Mouse (Mus musculus) C2C12 (cell line): ENCODE data around the gene Krtap31-2. TPM values are rescaled to one million over a fixed set of nuclear protein-coding genes. Genes with fewer than 3 reads are reported as not detected.

Experiments
- H3K27me3 ChIP-seq: one replicate; pipeline ENCODE4 v1.6.1; 2011; ENCODE audit not compliant: control insufficient read depth, insufficient read depth, insufficient read length
- H3K36me3 ChIP-seq: one replicate; pipeline ENCODE4 v1.6.1; 2011; ENCODE audit not compliant: control insufficient read depth, insufficient read depth
- H3K4me3 ChIP-seq: one replicate; pipeline ENCODE4 v1.5.1; 2011; ENCODE audit warnings: mild to moderate bottlenecking, control low read depth; ENCODE audit not compliant: poor library complexity, insufficient read depth, severe bottlenecking
- H3K79me2 ChIP-seq: one replicate; pipeline ENCODE4 v1.6.1; 2011; ENCODE audit not compliant: control insufficient read depth, insufficient read depth
- H3K79me3 ChIP-seq: one replicate; pipeline ENCODE4 v1.6.1; 2011; ENCODE audit warnings: low read depth, control low read depth
- H3ac ChIP-seq: one replicate; pipeline ENCODE3; 2011; ENCODE audit warnings: low read depth; ENCODE audit not compliant: control insufficient read depth, insufficient read length
- CEBPB ChIP-seq: IDR thresholded peaks from one replicate; pipeline ENCODE4 v1.6.1; 2011; ENCODE audit warnings: low read depth, mild to moderate bottlenecking, control low read depth, moderate library complexity
- CTCF ChIP-seq: IDR thresholded peaks from one replicate; pipeline ENCODE4 v1.5.1; 2011; ENCODE audit not compliant: control insufficient read depth, insufficient read depth, insufficient read length
- FOSL1 ChIP-seq: IDR thresholded peaks from one replicate; pipeline ENCODE4 v1.8.0; 2011; ENCODE audit warnings: mild to moderate bottlenecking, low read length; ENCODE audit not compliant: poor library complexity, insufficient read depth, severe bottlenecking
- MAX ChIP-seq: IDR thresholded peaks from one replicate; pipeline ENCODE4 v1.6.1; 2011; ENCODE audit warnings: mild to moderate bottlenecking, control low read depth
- MYOD1 ChIP-seq: IDR thresholded peaks from one replicate; pipeline ENCODE4 v1.6.1; 2011; ENCODE audit warnings: low read depth; ENCODE audit not compliant: control insufficient read depth, insufficient read length
- MYOG ChIP-seq: IDR thresholded peaks from one replicate; pipeline ENCODE4 v1.6.1; 2011; ENCODE audit not compliant: control insufficient read depth, insufficient read length; ENCODE audit errors: extremely low read depth
- USF1 ChIP-seq: IDR thresholded peaks from one replicate; pipeline ENCODE4 v1.6.1; 2011; ENCODE audit warnings: low read depth, mild to moderate bottlenecking, control low read depth, moderate library complexity
- long read RNA-seq, 2 experiments: library from polyadenylated mRNA; unstranded; transcript quantifications; one replicate each; pipeline ENCODE4 v2.0.0; 2019 to 2020
- polyA plus RNA-seq: library from polyadenylated mRNA; unstranded; fragments of >200 nt; fragmentation: generic; extraction: Trizol; gene quantifications from one replicate; pipeline ENCODE4 v1.2.1, GENCODE M21; 2012; ENCODE audit warnings: missing spikeins

Gene Krtap31-2
- polyA plus RNA-seq = not detected
- long read RNA-seq, experiment 1 = 0 reads
- long read RNA-seq, experiment 2 = 0 reads

DNA sequence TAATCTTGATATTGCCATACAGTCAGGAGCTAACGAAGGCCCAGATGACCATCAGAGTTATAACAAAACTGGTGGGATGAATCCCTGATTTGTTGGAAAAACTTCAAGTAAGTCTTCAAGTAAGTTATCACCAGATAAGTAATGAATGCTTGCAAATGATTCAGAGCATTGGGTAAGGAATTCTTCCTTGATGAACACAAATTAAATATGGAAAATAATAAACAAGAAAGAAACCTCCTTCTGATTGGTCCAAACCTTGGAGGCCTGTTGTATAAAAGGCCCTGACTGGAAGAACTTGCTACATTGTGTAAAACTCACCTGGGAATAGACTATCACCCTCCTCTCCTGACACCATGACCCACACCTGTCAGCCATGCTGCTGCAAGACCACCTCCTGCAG, at the start of gene Krtap31-2:
Gene Krtap31-2 (plus strand): TSS at position 301 of the 400 bp plus-strand sequence.
- no peaks in the 10 kb centered on the region for H3K36me3 ChIP-seq
- H3K4me3 ChIP-seq = no peak within 1 kb of the TSS
- no peak for TF ChIP-seq MAX
- no peak for TF ChIP-seq MYOG
- TF ChIP-seq MYOD1 = no peak
- no peak for TF ChIP-seq USF1
- no peak for TF ChIP-seq FOSL1
- no peak for TF ChIP-seq CEBPB
- no peak for TF ChIP-seq CTCF
- H3K79me2 ChIP-seq = no peaks in the 10 kb centered on the region
- no peak within 1 kb of the TSS for H3ac ChIP-seq
- no peaks in the 10 kb centered on the region for H3K79me3 ChIP-seq
- H3K27me3 ChIP-seq = no peaks in the 10 kb centered on the region

DNA sequence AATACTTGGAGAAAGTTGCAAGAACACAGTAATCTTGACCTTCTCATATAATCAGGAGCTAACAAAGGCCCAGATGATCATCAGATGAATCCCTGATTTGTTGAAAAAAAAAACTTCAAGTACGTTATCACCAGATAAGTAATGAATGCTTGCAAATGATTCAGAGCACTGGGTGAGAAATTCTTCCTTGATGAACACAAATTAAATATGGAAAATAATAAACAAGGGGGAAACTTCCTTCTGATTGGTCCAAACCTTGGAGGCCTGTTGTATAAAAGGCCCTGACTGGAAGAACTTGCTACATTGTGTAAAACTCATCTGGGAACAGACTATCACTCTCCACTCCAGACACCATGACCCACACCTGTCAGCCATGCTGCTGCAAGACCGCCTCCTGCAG, 28.5 kb upstream of the Krtap31-2 start, which contains the start of gene Krtap31-1:
Gene Krtap31-1 (plus strand): TSS at position 301 of the 400 bp plus-strand sequence.
- no peaks in the 10 kb centered on the region for H3K79me3 ChIP-seq
- TF ChIP-seq MAX = no peak
- TF ChIP-seq USF1 = no peak
- TF ChIP-seq FOSL1 = no peak
- no peak for TF ChIP-seq MYOD1
- TF ChIP-seq CTCF = no peak
- no peak for TF ChIP-seq MYOG
- no peak for TF ChIP-seq CEBPB
- no peaks in the 10 kb centered on the region for H3K36me3 ChIP-seq
- H3K79me2 ChIP-seq = no peaks in the 10 kb centered on the region
- H3K4me3 ChIP-seq = no peak within 1 kb of the TSS
- no peaks in the 10 kb centered on the region for H3K27me3 ChIP-seq
- no peak within 1 kb of the TSS for H3ac ChIP-seq

DNA sequence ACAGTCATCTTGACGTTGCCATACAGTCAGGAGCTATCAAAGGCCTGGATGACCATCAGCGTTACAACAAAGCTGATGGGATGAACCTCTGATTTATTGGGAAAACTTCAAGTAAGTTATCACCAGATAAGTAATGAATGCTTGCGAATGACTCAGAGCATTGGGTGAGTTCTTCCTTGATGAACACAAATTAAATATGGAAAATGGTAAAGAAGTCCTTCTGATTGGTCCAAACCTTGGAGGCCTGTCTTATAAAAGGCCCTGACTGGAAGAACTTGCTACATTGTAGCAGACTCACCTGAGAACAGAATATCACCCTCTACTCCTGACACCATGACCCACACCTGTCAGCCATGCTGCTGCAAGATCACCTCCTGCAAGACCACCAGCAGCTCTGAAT, 21.6 kb upstream of the Krtap31-2 start, which contains the start of gene Gm11565:
Gene Gm11565 (plus strand): TSS at position 301 of the 400 bp plus-strand sequence.
- Histone ChIP-seq H3ac (no peak within 1 kb of the TSS), H3K4me3 (no peak within 1 kb of the TSS), H3K27me3 (peaks cover 14% of the 10 kb centered on the region), H3K79me3 (no peaks in the 10 kb centered on the region), H3K79me2 (no peaks in the 10 kb centered on the region), H3K36me3 (no peaks in the 10 kb centered on the region)
- no peak for TF ChIP-seq MYOG
- TF ChIP-seq MAX = no peak
- no peak for TF ChIP-seq MYOD1
- no peak for TF ChIP-seq CEBPB

DNA sequence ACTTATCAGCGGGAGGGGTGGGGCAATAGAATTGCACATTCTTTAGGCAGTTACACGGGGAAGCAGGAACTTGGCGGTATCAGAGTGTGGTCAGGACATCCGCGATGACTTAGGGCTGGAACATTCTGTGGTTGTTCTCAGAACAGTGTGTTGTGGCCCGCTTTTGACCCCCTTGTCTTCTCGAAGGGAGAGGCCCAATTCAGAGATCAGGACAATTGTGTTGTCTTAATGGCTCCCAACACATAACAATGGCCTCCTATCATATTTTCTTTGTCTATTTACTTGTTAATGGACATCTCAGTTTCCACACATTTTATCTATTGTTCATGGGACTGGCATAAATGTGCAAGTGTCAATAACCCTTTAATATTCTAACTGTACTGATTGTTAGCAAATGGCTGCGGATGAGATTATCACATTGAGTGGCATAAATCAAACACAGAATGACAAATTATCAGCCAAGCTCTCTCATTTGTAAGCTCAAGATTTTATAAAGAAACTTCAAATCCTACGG, 1.7 kb downstream of the Krtap31-2 start:
- Histone ChIP-seq H3K79me2 (no peaks in the 10 kb centered on the region), H3ac (no peak overlapping the region), H3K4me3 (no peak overlapping the region), H3K36me3 (no peaks in the 10 kb centered on the region), H3K27me3 (no peaks in the 10 kb centered on the region), H3K79me3 (no peaks in the 10 kb centered on the region)
- TF ChIP-seq FOSL1 (no peak), MAX (no peak), CTCF (no peak), CEBPB (no peak), MYOG (no peak), MYOD1 (no peak), USF1 (no peak)

DNA sequence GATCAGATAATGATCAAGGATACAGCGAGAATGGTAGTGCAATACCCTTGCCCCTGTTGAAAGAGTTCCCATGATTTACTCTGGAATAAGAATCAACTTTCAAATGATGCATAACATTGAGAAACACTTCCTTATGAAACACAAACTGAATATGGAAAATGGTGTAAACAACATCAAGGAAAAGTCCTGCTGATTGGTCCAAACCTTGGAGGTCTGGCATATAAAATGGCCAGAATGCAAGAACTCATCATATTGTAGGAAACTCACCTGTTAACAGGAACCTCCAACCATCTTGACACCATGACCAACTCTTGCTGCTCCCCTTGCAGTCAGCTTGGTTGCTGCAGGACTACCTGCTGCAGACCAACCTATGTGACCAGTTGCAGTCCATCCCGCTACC, 12.1 kb downstream of the Krtap31-2 start, which contains the start of gene Krtap9-5:
Gene Krtap9-5 (plus strand): TSS at position 301 of the 400 bp plus-strand sequence.
- no peaks in the 10 kb centered on the region for H3K79me3 ChIP-seq
- TF ChIP-seq CEBPB (no peak), CTCF (no peak), USF1 (no peak), MYOD1 (no peak), MAX (no peak), FOSL1 (no peak), MYOG (no peak)
- no peaks in the 10 kb centered on the region for H3K79me2 ChIP-seq
- peaks cover 4% of the 10 kb centered on the region for H3K27me3 ChIP-seq
- no peak within 1 kb of the TSS for H3ac ChIP-seq
- H3K36me3 ChIP-seq = no peaks in the 10 kb centered on the region
- H3K4me3 ChIP-seq = no peak within 1 kb of the TSS

DNA sequence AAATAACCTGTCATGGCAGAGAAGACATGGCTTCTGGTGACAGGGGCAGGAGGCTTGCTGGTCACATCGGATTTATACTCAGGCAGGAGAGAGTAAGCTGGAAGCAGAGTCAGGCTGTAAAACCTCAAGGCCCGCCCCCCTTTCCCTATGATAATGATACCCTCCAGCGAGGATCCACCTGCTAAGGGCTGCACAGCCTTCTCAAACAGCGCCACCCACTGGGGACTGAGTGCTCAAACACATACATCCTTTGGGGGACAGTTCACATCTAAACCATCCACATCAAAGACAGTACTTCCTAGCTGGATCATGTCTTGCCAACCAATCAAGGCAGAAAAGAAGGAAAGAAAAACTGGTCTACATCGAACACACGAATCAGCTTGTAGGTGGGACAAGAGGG, 28.1 kb downstream of the Krtap31-2 start:
- Histone ChIP-seq H3K36me3 (no peaks in the 10 kb centered on the region), H3K79me3 (no peaks in the 10 kb centered on the region), H3ac (no peak overlapping the region), H3K79me2 (no peaks in the 10 kb centered on the region), H3K27me3 (peaks cover 7% of the 10 kb centered on the region), H3K4me3 (no peak overlapping the region)
- no peak for TF ChIP-seq CTCF
- TF ChIP-seq USF1 = no peak
- TF ChIP-seq FOSL1 = no peak
- TF ChIP-seq CEBPB = no peak
